Mouse (Mus musculus) ZHBTc4 (cell line): ENCODE results near the gene Ube2v1.

ENCODE experiments used
- DNase-seq: peaks from one replicate; pipeline ENCODE4 v3.0.0-alpha.2; 2011; ENCODE audit warnings: low read depth, low spot score

The Ube2v1 gene

DNA sequence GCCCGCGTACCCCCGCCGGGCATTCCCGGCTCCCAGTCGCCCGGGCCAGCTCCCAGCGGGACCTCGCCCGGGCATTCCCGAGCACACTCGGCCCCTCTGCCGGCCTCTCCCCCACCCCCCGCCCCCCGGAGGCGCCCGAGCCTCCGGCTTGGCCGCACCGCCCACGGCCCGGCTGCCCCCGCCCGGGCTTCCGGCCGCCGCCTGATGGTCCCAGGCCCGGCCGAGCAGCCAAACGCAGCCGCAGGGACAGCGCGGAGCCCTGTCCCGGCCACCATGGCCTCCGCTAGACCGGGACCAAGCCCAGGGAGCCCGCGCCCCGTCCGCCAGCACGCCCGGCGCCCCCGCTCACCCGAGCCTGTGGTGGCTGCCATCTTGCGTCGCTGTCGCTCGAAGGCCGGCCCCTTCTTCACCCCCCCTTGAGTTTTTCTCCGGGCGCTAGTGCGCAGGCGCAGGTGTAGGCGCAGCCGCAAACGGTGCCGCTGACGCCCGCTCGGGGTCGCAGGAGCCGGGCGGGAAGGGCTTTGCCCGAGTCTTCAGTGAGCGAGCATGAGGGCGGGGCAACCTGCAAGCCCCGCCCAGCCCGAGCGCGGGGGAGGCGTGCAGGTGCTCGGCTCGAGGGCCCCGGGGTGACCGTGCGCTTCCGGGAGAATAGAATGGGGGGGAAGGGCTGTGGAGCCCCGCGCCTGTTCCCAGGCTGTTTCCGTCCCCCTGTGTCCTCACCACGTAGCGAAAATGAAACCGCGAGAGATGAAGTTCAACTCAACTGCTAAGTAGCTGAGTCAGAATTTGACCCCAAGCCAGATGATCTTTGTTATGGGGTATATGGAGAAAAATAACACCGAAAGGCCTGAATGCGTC lies at the start of gene Ube2v1:
Gene Ube2v1 (minus strand): TSS at position 505 of the 858 bp plus-strand sequence.
- DNase-seq, result peak; percentile 99

- peak; percentile 78 for DNase-seq
These were observed 48.8 kb upstream of the Ube2v1 start for GRCm38 (mm10) chr2:167680657-167681056.

GRCm38 (mm10) chr2:167679902-167680430 lies 48.1 kb upstream of the Ube2v1 start:
- DNase-seq, result peak; percentile 86

DNA sequence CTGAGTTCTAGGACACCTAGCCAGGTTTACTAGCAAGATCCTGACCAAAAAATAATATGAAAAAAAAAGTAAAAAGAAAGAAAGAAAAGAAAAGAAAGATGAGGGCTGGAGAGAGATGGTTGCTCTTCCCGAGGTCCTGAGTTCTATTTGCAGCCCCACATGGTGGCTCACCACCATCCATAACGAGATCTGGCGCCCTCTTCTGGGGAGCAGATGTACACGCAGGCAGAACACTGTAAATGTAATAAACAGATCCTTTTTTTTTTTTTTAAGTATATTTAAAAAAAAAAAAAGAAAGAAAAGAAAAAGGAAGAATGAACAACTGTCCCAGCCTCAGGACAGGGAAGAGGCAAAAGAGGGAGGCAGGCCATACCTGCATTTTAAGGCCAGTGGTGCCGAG lies 46.7 kb upstream of the Ube2v1 start:
- DNase-seq, result peak; percentile 63

GRCm38 (mm10) chr2:167675120-167675909 lies 43.4 kb upstream of the Ube2v1 start:
- DNase-seq, result peak; percentile 75

DNA sequence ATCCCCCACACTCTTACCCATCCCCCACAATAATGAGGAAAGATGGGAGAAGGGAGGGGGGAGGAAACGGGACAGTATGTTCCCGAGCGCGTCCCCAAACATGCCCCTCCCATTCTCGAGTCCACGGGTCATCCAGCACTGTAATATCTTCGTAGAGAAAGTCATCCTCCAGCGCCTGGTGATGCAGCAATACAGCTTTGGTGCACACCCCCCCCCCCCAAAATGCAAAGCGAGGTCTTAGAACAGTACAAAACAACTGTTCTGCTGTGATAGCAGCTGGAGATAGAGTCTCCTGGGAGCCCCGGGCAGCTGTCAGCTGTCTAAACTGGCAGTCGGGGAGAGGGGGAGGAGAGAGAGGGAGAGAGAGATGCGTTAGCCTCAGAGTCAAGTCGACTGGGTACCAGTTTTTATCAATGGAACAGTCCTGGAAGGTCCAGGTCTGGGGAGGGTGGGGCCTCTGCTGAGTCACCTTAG lies 40.4 kb upstream of the Ube2v1 start:
- DNase-seq, result no peak

- no peak for DNase-seq
These were observed 39.3 kb upstream of the Ube2v1 start for GRCm38 (mm10) chr2:167671101-167671633.

DNA sequence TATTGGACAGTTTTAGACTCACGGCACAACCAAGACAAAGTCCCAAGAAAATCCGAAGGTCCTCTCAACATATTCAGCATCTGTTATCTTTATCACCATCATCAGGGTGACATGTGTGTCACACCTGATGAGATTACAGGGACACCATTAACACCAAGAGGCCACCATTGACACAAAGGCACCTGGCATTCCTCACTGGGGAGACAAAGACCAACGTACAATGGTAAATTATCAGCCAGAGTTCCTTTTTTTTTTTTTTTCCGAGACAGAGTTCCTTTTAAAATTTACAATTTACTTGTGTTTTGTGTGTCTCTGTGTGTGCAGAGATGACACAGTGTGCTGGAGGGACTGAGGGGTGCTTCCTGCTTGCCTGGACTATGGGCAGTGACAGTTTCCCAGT lies 37.5 kb upstream of the Ube2v1 start:
- no peak for DNase-seq

DNA sequence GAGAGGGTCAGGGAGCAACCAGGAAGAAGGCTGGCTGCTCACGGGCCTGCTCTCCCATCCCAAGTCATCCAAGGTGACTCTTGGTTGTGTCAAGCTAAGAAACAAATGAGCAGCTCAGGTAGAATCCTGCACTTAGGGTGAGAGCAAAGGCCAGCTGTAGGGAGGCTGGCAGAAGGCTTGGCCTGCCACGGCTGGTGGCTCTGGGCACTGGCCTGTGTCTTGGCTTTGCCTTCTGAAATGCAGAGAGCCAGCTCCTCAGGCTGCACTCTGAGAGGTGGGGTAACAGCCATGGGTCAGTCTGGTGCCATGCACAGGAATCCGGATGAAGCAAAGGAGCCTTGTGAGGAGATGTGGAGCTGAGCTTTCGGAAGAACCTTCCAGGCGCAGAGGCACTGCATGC lies 36.5 kb upstream of the Ube2v1 start:
- DNase-seq, result no peak

DNA sequence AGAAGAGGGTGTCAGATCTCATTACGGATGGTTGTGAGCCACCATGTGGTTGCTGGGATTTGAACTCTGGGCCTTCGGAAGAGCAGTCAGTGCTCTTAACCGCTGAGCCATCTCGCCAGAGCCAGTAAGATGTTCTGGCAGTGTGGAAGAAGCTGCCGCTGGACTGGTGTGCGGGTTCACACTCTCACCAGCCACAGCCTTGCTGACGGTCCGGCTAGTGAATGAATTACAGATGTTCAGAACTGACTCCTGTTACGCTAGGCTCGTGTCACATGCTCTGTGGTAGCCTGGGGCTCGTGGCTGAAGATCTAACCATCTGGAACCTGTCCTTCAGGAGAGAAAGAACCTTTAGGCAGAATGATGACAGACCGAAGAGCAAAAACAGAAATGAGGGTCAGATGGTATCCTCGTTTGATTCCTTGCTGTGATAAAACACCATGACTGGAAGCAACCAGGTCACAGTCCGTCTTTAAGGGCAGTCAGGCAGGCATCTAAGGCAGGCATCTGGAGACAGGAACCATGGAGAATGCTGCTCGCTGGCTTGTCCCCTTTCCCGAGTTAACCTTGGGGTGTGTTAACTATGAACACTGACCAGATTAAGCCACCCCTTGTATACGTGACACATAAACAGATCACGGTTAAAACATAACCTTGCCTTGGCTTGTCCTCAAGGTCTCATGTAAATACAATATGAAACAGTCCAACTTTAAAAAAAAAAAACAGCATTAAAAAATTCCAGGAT lies 34.2 kb upstream of the Ube2v1 start:
- DNase-seq, result no peak

- DNase-seq, result no peak
These were observed 30.8 kb upstream of the Ube2v1 start for GRCm38 (mm10) chr2:167662713-167663112.

GRCm38 (mm10) chr2:167661270-167662203 lies 29.6 kb upstream of the Ube2v1 start, which contains the start of gene Gm20431:
Gene Gm20431 (minus strand): TSS chr2:167661496.
- peak; percentile 89 for DNase-seq

GRCm38 (mm10) chr2:167660611-167660971 lies 28.7 kb upstream of the Ube2v1 start:
- DNase-seq, result peak; percentile 61

DNA sequence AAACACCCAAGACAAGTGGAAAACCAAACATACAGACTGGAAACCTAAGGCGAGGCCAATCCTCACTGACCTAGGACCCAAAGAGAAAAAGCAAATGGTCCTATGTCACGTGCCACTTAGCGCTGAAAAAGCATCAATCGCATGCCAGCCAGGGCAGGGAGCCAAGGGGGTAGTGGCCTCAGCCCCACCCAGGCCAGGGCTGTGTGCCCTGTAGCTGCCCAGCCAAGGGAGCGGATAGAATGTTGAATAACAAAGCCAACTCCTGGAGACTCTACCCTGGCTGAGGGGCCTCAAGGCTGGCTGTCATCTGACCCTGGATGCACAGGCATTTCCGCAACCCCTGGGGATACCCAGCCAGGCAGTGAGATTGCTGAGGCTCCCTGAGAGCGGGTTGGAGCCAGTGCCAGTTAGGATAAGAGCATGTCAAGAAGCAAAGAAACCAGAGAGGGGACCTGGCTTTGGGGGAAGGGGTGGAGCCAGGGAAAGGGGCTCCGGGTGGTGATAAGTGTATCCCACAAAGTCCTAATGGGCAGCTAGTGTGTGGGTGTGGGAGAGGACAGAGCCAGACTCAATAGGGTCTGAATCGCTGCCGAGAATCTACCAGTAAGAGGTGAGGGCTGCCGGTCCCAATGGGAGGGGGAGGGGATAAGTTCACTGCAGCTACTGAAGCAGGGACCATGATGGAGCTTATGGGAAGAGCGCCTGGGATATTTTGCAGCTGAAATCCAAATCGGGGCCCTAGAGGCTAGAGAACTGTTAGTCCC lies 28.1 kb upstream of the Ube2v1 start:
- DNase-seq, result no peak

GRCm38 (mm10) chr2:167659177-167659846 lies 27.4 kb upstream of the Ube2v1 start:
- no peak for DNase-seq

GRCm38 (mm10) chr2:167658712-167659111 lies 26.8 kb upstream of the Ube2v1 start:
- DNase-seq, result no peak

DNA sequence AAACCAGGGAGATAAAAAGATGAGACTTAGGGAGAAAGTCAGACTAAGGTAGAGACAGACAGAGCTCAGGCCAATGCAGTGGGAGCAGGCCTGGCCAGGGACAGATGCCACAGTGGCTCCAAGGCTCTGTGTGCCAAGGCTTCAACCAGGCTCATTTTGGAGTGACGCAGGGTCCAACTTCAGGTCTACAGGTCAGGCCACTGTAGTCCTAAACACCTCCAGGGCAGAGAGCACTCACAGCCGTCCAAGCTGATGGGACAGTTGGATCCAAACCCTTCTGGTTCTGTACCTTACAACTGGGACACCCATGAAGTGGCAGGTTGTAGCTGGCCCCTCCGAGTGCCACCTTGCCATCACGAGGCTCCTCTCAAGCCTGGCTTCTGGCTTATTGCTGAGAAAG lies 26.1 kb upstream of the Ube2v1 start:
- no peak for DNase-seq

GRCm38 (mm10) chr2:167656629-167657478 lies 25.0 kb upstream of the Ube2v1 start:
- DNase-seq, result no peak
